Mouse (Mus musculus): Measurements from ENCODE around the gene Rflnb.

GRCm38 (mm10) chr11:75972188-75972587 is 55.4 kb downstream of the Rflnb start:
- TF ChIP-seq CTCF (IDR thresholded peaks at IDR 0.05; ENCODE audit: extremely low read depth, insufficient read length, insufficient replicate concordance, low read depth, low read length) (no peak), POLR2A (IDR thresholded peaks at IDR 0.05; ENCODE audit: low read depth, low read length) (no peak)

Data from small intestine, adult 2 months (tissue).